ENCODE assay signal across 9 mouse cellular contexts in genomic region chr6:87270452-87270851, GRCm38 (mm10).
A peak's percentile ranks its signal among the peaks of the same experiment; 100 is the strongest.
DNase-seq lines count a peak whose midpoint lies in the region; ATAC-seq and TF ChIP-seq lines count a peak whose summit lies in the region.
"Had no signal": no experiment of that assay in that cellular context is flagged by ENCODE, and none has a peak within 500 bp of the region (broad histone marks: within the 10 kb centered on the region; RNA-seq: fewer than 3 reads in every experiment).

No protein-coding gene starts in this region.

- no peak overlapping the region for H3K4me2 ChIP-seq in limb, embryonic 13.5 days (replicated peaks)
- no peak overlapping the region for H3K4me2 ChIP-seq in liver, embryonic 12.5 days

- peaks cover 35% of the 10 kb centered on the region for H3K4me1 ChIP-seq in limb, embryonic 13.5 days
- H3K4me1 ChIP-seq in liver, embryonic 12.5 days: no peaks in the 10 kb centered on the region

- TF ChIP-seq CTCF in gastrocnemius, adult 2 months (IDR thresholded peaks at IDR 0.05): no peak

- intact Hi-C loops in gastrocnemius, adult 2 months (cut with DNase I): no loop called here

- no peak overlapping the region for H3K4me3 ChIP-seq in gastrocnemius, adult 2 months
- no peak overlapping the region for H3K4me3 ChIP-seq in limb, embryonic 13.5 days
- H3K4me3 ChIP-seq in liver, embryonic 12.5 days: no peak overlapping the region

- peaks cover 4% of the 10 kb centered on the region; the same call in 1 of the 2 replicates for H3K9me3 ChIP-seq in limb, embryonic 13.5 days
- peaks cover 10% of the 10 kb centered on the region for H3K9me3 ChIP-seq in liver, embryonic 12.5 days (replicated peaks)

- H3K36me3 ChIP-seq in limb, embryonic 13.5 days: peaks cover 61% of the 10 kb centered on the region
- peaks cover 5% of the 10 kb centered on the region; the same call in 1 of the 2 replicates for H3K36me3 ChIP-seq in liver, embryonic 12.5 days

- no peak overlapping the region for H3K9ac ChIP-seq in limb, embryonic 13.5 days
- no peak overlapping the region for H3K9ac ChIP-seq in liver, embryonic 12.5 days

- DNase-seq in gastrocnemius, adult 2 months: peak; percentile 32
- no peak for DNase-seq in gastrocnemius, postnatal 4 days (ENCODE audit: low spot score in 2 of 2)
- DNase-seq in ovary, postnatal 36 days (ENCODE audit: low spot score): peak; percentile 41
- no peak for DNase-seq in ovary, postnatal 14 days (ENCODE audit: low spot score)
- peak; percentile 63 for DNase-seq in telencephalon, adult 2 months (ENCODE audit: low read depth, low spot score)
- no peak for DNase-seq in urinary bladder, adult 2 months (ENCODE audit: low spot score)
- DNase-seq: gastrocnemius, postnatal 14 days had no signal

- H3K27me3 ChIP-seq in limb, embryonic 13.5 days: no peaks in the 10 kb centered on the region
- 0 out of 2 replicates have a peak, but pooled peaks cover 3% of the 10 kb centered on the region for H3K27me3 ChIP-seq in liver, embryonic 12.5 days (replicated peaks)

- WGBS in limb, embryonic 13.5 days: 17% methylated on average over 7 of the region's 7 CpGs
- 40% methylated on average over 7 of the region's 7 CpGs for WGBS in liver, embryonic 12.5 days (ENCODE audit: insufficient replicate concordance)

- ATAC-seq in limb, embryonic 13.5 days (ENCODE audit: low FRiP score, low read depth): no peak; the same call in 1 of the 2 replicates
- ATAC-seq in liver, embryonic 12.5 days: no peak

- no peak overlapping the region for H3K27ac ChIP-seq in gastrocnemius, adult 2 months
- H3K27ac ChIP-seq in limb, embryonic 13.5 days: peak overlapping the region; percentile 28; the same call in 1 of the 2 replicates
- H3K27ac ChIP-seq in liver, embryonic 12.5 days: no peak overlapping the region

Comparison
In these comparisons a context has a peak if more than half of its experiments do, and no peak if none do; other contexts are left out.
1. DNase-seq: peak in gastrocnemius, adult 2 months (single experiment), ovary, postnatal 36 days (single experiment) and telencephalon, adult 2 months (single experiment); none in gastrocnemius, postnatal 4 days (0 of 2), ovary, postnatal 14 days (single experiment) and urinary bladder, adult 2 months (single experiment).